Mouse (Mus musculus) ES-Bruce4 (cell line): ENCODE results near the gene Pclaf.

Source experiments
- CTCF ChIP-seq: IDR thresholded peaks from one replicate; pipeline ENCODE4 v1.8.1; 2011; ENCODE audit warnings: low read depth, low read length
- POLR2A ChIP-seq: IDR thresholded peaks from one replicate; pipeline ENCODE4 v1.8.1; 2011; ENCODE audit warnings: low read length; ENCODE audit not compliant: insufficient read depth

GRCm38 (mm10) chr9:65896977-65897376 is 6.9 kb downstream of the Pclaf start:
- TF ChIP-seq CTCF (no peak), POLR2A (no peak)
